In genomic region chr15:83377153-83377552, GRCm38 (mm10) we compare ENCODE assay signal across 21 mouse cellular contexts. TPM values are rescaled to one million over a fixed set of nuclear protein-coding genes. Genes with fewer than 3 reads are reported as not detected.
DNase-seq lines count a peak whose midpoint lies in the region; ATAC-seq lines count a peak whose summit lies in the region.
"Had no signal": no experiment of that assay in that cellular context is flagged by ENCODE, and none has a peak within 500 bp of the region (broad histone marks: within the 10 kb centered on the region; RNA-seq: fewer than 3 reads in every experiment).

No protein-coding gene starts in this region.

- peak overlapping the region; percentile 38 for H3K4me2 ChIP-seq in liver, embryonic 13.5 days
- H3K4me2 ChIP-seq: forebrain, embryonic 15.5 days; heart, embryonic 11.5 days; lung, embryonic 15.5 days; neural tube, embryonic 15.5 days had no signal

- H3K9me3 ChIP-seq in liver, embryonic 13.5 days (replicated peaks) = no peaks in the 10 kb centered on the region
- H3K9me3 ChIP-seq: forebrain, embryonic 15.5 days; lung, embryonic 15.5 days; neural tube, embryonic 15.5 days had no signal

- peak; percentile 74 for ATAC-seq in liver, embryonic 13.5 days (ENCODE audit: low read depth)
- ATAC-seq in megakaryocyte-erythroid progenitor cell, adult 5-6 weeks (replicated peaks; ENCODE audit: low FRiP score, low TSS enrichment, poor library complexity, severe bottlenecking) = peak; percentile 61
- ATAC-seq: forebrain, embryonic 15.5 days; intestine, postnatal 0 days; midbrain, embryonic 16.5 days had no signal

- H3K27ac ChIP-seq in liver, embryonic 13.5 days = peak overlapping the region; percentile 94
- H3K27ac ChIP-seq: forebrain, embryonic 15.5 days; lung, embryonic 15.5 days; neural tube, embryonic 15.5 days had no signal

- no peaks in the 10 kb centered on the region for H3K27me3 ChIP-seq in liver, embryonic 13.5 days
- H3K27me3 ChIP-seq: forebrain, embryonic 15.5 days; lung, embryonic 15.5 days; neural tube, embryonic 15.5 days had no signal

- H3K4me1 ChIP-seq in liver, embryonic 13.5 days (replicated peaks) = peaks cover 70% of the 10 kb centered on the region
- H3K4me1 ChIP-seq: forebrain, embryonic 15.5 days; lung, embryonic 15.5 days; neural tube, embryonic 15.5 days had no signal

- H3K4me3 ChIP-seq in liver, embryonic 13.5 days (replicated peaks) = no peak overlapping the region
- H3K4me3 ChIP-seq: forebrain, embryonic 15.5 days; lung, embryonic 15.5 days; neural tube, embryonic 15.5 days had no signal

- H3K36me3 ChIP-seq in liver, embryonic 13.5 days = peaks cover 79% of the 10 kb centered on the region
- H3K36me3 ChIP-seq: forebrain, embryonic 15.5 days; neural tube, embryonic 15.5 days had no signal

- H3K9ac ChIP-seq in liver, embryonic 13.5 days = peak overlapping the region; percentile 24
- H3K9ac ChIP-seq: forebrain, embryonic 15.5 days; lung, embryonic 15.5 days; neural tube, embryonic 15.5 days had no signal

- peak; percentile 42 for DNase-seq in MN1 (ENCODE audit: low spot score)
- DNase-seq in c-Kit-positive CD71-positive TER-119-positive erythroid progenitor cells, embryonic 14.5 days (ENCODE audit: low spot score) = peak; percentile 78
- DNase-seq in liver, embryonic 13.5 days = peak; percentile 64
- no peak for DNase-seq in left cerebral cortex, adult 8-10 months (ENCODE audit: low spot score in 2 of 2)
- no peak for DNase-seq in right cerebral cortex, postnatal 25 days
- DNase-seq in natural killer cell, adult 2 months (ENCODE audit: low spot score in 2 of 2) = no peak
- DNase-seq: adrenal gland, postnatal 25 days; cerebellum, adult 11-12 months; cerebellum, postnatal 36 days; embryo, embryonic 11 days; gastrocnemius, postnatal 10 days; lung, postnatal 36 days; right cerebral cortex, adult 18-20 months; thymus, postnatal 36 days had no signal

- 25% methylated on average over 4 of the region's 4 CpGs for WGBS in liver, embryonic 13.5 days (ENCODE audit: insufficient replicate concordance)

RNA-seq across cellular contexts. Expression of gene Arfgap3, which starts 27.1 kb away (rescaled TPM):
- polyA plus RNA-seq in liver, embryonic 13.5 days (2015; fragmentation: Nextera tagmentation; extraction: Ambion mirVana) = 15.2 and 16.2 TPM in 2 replicates
- total RNA-seq in megakaryocyte-erythroid progenitor cell, adult 5-6 weeks (2014; fragmentation: Nextera tagmentation) = 25.2 and 32.4 TPM in 2 replicates
- 23.1 and 32.1 TPM in 2 replicates for total RNA-seq in megakaryocyte-erythroid progenitor cell, adult 5-6 weeks (2017)
- total RNA-seq in left cerebral cortex, adult 8-10 months (2022) = 10 to 100 TPM; 21.8 to 28.5 (median 23.8) TPM

Comparison
In these comparisons a context has a peak if more than half of its experiments do, and no peak if none do; other contexts are left out.
1. DNase-seq: peak in MN1 (single experiment), c-Kit-positive CD71-positive TER-119-positive erythroid progenitor cells, embryonic 14.5 days (single experiment) and liver, embryonic 13.5 days (single experiment); none in left cerebral cortex, adult 8-10 months (0 of 2), right cerebral cortex, postnatal 25 days (single experiment) and natural killer cell, adult 2 months (0 of 2).